Mouse (Mus musculus) G1E-ER4 (cell line): Measurements from ENCODE around the gene Pcx. TPM values are rescaled to one million over a fixed set of nuclear protein-coding genes. Genes with fewer than 3 reads are reported as not detected.

Source experiments
- GATA1 ChIP-seq: IDR thresholded peaks from one replicate; pipeline ENCODE4 v1.8.0; 2012; ENCODE audit warnings: low read length, inconsistent platforms
- polyA plus RNA-seq: library from polyadenylated mRNA; stranded (reverse); fragments of >175 nt; gene quantifications from 2 replicates; pipeline ENCODE4 v1.2.3, GENCODE M21; 2012

The Pcx gene
- polyA plus RNA-seq, result 20.4 TPM in 2 replicates

DNA sequence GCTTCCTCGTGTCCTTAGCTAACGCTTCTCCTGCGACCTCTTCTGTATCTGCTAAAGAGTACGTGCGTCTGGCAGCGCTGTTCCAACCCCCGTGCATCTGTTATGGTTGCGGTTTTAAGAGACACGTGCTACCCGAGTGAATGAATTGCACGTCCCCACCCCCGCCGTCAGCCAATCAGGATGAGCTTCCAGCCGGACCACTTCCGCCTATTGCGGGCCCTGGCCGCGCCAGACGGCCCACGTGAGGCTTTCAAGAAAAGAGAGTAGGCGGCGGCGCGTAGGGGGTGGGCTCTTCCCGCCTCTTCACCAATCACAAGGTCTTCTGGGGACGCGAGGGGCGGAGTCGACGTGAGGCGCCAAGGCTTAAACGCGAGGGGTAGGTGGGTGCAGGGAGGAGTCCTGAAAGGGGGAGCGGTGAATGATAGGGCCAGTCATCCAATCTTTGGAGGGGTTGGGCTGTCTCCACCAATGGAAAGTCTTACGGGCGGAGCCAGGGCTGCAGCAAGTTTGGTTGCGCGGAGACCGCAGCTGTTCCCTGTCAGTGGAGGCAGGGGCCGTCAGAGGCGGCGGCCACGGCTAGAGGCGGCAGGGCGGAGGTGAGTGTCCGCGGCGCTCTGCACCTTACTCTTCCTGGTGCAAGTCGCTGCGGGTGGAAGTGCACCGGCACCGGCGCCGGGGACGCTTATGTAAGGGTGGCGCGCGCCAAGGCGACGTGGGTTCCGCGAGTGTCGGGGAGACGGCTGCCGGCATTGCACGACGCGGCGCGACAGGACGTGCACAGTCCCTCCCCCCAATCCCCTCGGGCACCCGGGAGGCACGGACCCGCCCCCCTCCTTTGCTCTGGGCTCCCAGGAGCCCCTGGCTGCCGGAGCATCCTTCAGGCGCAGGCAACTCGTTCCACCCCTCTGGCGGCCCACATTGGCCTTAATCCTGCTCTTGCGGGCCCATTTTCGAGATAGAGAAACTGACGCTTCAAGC lies at the start of gene Pcx:
TSS of gene Pcx (plus strand) at position 487 of the 978 bp plus-strand sequence.
- no peak for TF ChIP-seq GATA1

DNA sequence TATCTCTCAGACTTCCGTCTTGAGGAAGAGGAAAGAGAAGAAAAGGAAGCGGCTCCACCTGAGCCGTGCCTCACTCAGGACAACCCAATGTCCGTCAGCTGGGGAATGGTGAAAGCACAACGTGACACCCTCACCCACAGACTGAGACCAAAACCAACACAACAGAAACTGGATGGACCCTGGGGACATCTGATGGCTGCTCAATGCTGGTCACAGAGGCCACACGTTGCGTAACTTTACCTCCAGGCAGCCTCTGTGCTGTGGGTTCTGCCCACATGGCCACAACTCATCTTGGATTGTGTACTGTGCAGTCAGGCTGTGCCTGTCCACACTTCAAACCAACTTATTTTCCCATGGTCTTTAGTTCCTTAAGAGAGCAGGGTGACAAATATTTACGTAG lies 48.3 kb upstream of the Pcx start:
- no peak for TF ChIP-seq GATA1

DNA sequence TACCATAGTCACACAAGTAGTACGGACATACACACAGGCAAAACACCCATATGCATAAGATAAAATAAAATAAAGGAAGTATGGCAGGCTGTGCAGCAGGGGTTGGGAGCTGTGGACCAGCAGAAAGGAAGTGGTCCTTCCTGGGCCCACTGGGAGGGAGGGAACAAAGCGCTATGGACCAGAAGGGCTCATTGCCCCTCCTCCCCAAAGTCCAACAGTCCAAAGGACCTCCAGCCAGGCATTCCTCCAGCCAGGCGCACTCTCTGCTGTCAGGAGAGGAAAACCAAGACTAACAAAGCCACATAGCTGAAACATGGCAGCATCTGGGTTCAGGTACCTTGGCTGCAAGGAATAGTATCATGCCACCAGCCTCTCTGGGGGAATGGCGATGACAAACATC lies 45.6 kb upstream of the Pcx start:
- TF ChIP-seq GATA1, result no peak

DNA sequence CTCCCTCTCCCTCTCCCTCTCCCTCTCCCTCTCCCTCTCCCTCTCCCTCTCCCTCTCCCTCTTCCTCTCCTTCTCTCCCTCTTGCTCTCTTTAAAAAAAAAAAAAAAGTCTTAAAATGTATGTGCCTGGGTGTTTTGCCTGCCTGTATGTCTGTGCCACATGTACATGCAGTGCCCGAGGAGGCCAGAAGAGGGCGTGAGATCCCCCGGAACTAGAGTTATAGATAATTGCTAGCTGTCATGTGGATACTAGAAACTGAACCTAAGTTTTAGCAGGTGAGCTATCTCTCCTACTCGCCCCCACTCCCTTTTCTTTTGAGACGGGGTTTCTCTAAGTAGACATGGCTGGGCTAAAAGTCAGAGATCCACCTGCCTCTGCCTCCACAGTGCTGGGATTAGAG lies 41.9 kb upstream of the Pcx start:
- TF ChIP-seq GATA1, result no peak

DNA sequence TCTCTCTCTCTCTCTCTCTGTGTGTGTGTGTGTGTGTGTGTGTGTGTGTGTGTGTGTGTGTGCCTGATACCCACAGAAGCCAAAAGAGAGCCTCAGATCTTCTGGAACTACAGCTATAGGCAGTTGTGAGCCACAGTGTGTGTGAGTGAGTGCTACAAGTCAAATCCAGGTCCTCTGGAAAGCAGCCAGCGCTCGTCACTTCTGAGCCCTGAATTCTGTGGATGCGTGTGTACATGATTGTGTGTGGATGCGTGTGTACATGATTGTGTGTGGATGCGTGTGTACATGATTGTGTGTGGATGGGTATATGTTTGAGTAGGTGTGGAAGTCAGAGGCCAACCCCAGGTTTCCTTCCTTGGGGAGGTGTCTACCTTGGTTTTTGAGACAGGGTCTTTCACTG lies 36.7 kb upstream of the Pcx start:
- TF ChIP-seq GATA1, result no peak

DNA sequence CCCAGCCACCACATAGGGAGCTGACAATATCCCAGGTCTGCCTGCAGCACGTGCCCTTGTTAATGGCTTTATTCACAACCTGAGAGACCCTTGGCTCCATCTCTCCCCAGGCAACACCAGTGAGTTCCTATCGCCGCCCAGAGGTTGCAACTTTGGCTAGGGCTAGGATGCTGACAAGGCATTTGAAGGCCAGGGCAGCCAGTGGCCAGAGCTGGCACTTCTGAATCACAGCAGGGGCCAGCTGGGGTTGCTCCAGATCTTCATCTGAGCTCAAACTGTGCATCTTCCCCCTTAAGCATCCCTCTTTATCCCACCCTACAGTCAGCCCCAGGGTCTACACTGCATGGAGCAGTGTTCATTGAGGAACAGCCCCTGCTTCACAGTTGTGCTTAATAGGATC lies 35.5 kb upstream of the Pcx start:
- no peak for TF ChIP-seq GATA1

DNA sequence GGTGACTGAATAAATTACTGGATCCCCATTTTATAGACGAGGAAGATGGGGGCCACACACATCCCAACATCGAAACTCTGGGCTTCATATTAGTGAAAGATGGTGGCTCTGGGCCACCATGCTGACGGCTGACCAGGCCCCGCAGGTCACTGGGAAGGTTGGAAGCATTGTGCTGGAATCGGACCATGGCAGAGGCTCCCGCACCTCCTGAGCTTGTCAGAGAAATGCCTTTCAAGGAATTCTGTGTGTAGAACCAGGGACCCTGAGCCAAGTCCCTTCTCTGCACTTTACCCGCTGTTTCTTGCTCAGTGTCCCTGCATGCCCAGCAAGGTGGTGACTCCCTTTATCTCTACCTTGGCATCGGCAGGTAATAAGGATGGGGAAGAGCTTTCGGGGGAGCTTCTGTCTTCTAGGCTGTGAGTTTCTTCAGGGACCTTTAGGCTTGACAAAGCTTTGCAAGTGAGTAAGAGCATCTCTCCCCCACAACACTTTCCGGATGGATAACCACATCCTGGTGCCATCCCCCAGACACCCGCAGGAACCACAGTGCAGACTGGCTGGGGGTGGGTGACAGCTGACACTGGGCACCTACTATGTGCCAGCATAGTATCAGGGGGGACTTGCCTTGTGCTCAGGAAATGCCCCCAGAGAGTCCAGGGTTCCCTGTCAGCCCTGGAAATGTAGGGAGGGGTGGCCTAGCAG lies 34.9 kb upstream of the Pcx start:
- no peak for TF ChIP-seq GATA1

DNA sequence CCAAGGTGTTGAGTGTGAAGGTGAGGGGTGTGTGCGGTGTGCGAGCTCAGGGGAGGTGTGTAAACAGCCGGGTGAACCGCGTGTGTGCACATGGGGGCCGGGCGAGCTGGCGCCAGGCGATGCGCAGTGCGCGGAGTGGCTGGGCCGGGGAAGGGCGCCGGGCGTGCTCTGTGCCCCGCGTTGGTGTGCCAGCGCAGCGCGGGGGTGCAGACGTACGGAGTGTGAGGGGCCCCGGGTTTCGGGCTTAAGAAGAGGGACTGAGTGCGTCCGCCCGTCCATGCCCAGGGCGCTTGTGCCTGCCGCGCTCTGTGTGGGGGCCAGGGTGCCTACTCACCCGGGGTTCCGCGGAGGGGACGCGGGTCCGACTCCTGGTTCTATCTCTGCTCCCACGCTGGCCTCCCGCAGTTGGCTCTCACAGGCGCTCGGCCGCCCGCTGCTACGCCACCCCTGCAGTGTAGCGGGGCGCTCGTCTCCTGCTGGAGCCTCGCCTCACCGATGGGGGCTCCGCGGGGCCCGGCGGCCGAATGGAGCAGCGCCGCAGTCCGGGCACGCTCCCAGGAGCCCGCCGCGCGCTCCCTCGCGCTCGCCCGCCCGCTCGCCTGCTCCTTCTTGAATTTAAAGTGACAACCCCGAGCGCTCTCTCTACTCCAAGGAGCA lies 33.5 kb upstream of the Pcx start:
- TF ChIP-seq GATA1, result no peak

DNA sequence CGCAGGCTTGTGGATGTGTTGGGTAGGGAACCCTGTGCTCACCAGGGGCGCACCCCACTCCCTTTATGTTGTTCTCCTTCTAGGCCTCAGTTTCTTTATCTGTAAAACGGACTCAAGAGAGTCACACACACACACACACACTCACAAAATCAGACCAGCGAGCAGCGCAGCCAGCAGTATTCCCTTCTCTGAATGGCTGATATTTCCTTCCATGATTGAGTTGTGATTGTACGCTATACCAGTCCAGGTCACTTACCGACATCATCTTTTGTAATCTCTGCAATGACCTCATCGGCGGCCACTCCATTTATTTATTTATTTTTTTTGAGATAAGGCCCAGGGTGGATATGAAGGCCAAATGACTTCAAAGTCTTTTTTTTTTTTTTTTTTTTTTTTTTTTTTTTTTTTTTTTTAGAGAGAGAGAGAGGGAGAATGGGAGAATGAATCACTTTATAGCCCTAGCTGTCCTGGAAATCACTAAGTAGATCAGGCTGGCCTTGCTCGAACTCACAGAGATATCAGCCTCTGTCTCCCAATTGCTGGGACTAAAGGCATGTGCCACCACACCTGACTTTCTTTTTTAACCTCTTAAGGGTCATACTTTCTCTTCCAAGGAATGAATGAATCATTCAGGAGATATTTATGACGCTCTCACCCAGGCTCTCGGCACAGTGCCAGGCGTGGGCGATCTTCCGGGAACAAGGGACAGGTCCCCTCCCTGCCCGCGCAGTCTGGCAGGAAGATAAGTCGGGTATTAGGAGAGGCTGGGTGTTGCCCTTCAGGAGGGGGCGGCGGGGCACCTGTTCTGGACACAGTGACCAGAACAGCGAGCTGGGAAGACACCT lies 32.7 kb upstream of the Pcx start, which contains the start of gene Syt12:
TSS of gene Syt12 (minus strand) at position 103 of the 845 bp plus-strand sequence.
- TF ChIP-seq GATA1, result no peak

DNA sequence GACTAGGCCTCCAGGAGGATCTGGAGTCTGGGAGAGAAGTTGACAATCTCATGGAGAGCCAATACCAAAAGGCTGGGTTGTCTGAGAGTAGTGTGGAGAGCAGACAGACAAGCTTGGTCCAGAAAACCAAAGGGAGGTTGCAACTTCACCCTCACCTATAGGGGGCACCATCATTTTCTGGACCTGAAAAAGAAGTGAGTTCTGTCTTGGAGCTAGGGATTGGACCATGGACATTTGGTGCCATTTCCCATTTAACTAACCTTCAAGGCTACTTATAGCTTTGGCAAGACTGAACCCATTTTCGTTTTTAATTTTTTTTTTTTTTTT lies 32.1 kb upstream of the Pcx start:
- no peak for TF ChIP-seq GATA1

DNA sequence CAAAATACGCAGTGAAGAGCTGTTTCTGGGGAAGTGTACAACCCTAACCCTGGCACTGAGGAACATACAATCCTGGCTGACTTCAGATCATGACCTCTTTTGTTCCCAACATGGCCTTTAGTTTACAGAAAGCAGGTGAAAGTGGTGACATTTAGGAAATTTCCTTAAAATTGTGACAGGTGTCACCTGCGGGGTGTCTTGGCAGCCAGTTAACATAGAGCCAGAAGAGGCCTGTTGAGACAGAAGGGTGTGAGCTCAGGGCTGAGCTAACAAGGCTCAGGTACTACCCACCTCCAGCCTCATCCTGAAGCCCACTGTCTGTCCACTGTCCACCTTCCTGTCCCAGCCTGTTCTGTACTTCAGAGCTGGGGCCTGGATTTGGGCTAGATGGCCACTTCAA lies 30.2 kb upstream of the Pcx start:
- TF ChIP-seq GATA1, result no peak

DNA sequence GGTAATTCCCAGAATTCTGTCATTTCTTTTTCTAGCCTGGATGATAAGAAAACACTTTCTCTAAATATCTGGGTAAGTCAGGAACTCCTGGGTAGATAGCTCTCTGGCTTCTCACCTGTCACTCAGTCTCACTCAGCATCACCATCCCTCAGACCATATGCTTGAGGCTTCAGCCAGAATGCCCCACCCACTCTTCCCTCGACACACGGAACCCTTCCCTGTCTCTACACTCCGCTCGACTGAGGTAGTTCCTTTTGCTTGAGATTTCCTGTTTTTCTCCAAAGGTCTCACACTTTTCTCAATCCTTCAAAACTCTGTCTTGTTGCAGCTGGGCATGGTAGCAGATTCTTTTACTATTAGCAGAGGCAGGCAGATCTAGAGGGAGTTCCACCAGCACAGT lies 28.9 kb upstream of the Pcx start:
- no peak for TF ChIP-seq GATA1

DNA sequence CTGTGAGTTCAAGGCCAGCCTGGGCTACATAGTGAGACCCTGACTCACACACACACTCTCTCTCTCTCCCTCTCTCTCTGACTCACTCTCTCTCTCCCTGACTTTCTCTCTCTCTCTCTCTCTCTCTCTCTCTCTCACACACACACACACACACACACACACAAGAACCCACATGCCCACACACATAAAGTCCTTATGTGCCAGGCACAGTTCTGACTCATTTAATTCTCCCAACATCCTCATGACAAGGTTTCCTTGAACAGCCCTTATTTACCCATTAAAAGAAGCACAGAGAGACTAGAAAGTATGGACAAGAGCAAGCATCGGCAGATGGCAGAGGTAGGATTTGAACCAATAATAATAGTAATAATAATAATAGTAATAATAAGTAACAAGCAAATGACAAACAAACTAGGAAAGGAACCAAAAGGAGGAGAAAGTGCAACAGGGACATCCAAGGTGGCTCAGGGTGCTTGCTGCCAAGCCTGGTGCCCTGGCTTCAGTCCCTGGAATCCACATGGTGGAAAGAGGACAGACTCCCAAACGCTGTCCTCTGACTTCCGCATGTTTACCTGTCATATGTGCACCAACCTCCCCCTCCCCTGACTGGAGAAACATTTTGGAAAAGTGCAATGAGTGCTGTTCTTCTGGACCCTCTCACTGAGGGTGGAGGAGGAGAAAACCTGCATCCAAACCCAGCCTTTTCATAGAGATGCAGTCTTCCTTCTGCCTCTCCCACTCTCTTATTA lies 28.0 kb upstream of the Pcx start:
- no peak for TF ChIP-seq GATA1

DNA sequence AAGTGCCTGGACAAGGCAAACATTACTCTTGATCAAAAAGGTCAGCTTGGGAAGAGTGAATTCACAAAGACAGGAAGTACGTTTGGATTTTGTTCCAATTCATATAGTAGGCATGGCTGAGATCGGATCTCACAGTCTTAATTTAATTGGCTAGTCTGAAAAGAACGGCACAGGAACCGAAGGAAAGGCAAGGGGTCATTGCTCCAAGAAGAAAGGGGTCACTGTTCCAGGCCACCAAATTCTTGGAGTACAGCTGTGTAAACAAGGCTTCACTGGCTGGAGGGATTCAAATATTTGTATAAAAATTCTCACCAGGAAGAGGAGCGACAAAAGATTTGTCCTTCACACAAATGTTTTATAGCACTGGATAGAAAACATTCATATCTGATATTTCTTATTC lies 25.3 kb upstream of the Pcx start:
- TF ChIP-seq GATA1, result no peak

DNA sequence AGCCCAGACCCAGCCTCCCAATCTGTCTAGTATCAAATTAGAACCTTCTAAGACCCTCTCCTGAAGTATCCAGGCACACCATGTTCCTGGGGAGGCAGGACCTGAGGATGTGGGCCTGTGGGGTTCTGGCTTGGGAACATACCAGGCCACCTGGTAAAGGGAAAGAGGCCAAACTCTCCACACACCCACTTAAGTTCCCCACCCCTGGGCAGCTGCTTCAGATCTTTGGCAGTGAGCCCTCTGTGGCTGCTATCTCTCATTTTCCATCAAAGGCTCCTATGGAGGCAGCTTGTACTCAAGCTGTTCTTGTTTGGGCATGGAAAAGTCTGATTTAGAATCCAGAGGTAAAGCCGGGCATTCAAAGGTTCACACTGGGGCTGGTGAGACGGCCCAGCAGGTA lies 22.4 kb upstream of the Pcx start:
- no peak for TF ChIP-seq GATA1
